Mouse (Mus musculus) macrophage (primary cell): ENCODE measurements around the gene Prdm15. TPM values are rescaled to one million over a fixed set of nuclear protein-coding genes. Genes with fewer than 3 reads are reported as not detected.

ENCODE experiments used
- H3K27ac ChIP-seq: fragments of 350-480 bp; formaldehyde crosslinking; 2 replicates; pipeline ENCODE4 v1.9.0; 2021
- H3K36me3 ChIP-seq: fragments of 350-480 bp; formaldehyde crosslinking; 2 replicates; pipeline ENCODE4 v1.9.0; 2021; ENCODE audit errors: inconsistent target
- H3K4me3 ChIP-seq: fragments of 350-480 bp; formaldehyde crosslinking; 2 replicates; pipeline ENCODE4 v1.9.0; 2021; ENCODE audit errors: inconsistent target
- H3K79me2 ChIP-seq: fragments of 350-480 bp; formaldehyde crosslinking; 2 replicates; pipeline ENCODE4 v1.9.0; 2021; ENCODE audit errors: inconsistent target
- WGBS: methylation state at CpG from one replicate; pipeline ENCODE4 v1.1.7; 2026; ENCODE audit warnings: inconsistent platforms; ENCODE audit not compliant: missing documents; 5-methylcytosine and 5-hydroxymethylcytosine counted together
- polyA plus RNA-seq: library from polyadenylated mRNA; stranded (reverse); fragments of 250-400 nt; gene quantifications from 3 replicates; pipeline ENCODE4 v1.2.4, GENCODE M21; 2018; ENCODE audit warnings: inconsistent platforms
- total RNA-seq, 78 experiments: library from RNA; depleted of rRNA; stranded (reverse); fragments of 250-400 nt; gene quantifications; 1 replicate in 9 of 78; 2 replicates in 24 of 78; 3 replicates in 43 of 78; 4 replicates in 2 of 78; pipeline ENCODE4 v1.2.4; 2018; ENCODE audit warnings: inconsistent platforms in 56 of 78

Gene Prdm15
- total RNA-seq (2018; cell fraction: chromatin; rRNA removed) = 10 to 100 TPM; 10.8 to 51.7 (median 31.0) TPM
- 1 to 10 TPM in 25 of 26 experiments, under 1 TPM in 1; 0.84 to 4.1 (median 2.6) TPM for total RNA-seq (2018; cell fraction: cytosol; rRNA removed)
- total RNA-seq (2018; cell fraction: nucleus; rRNA removed) = 10 to 100 TPM in 19 of 26 experiments, 1 to 10 TPM in 7; 5.2 to 40.1 (median 15.2) TPM
- 2.1 to 4.8 TPM (median 3.2 TPM) in 3 replicates for polyA plus RNA-seq

- WGBS = 1% methylated on average over 31 of the region's 31 CpGs
- H3K79me2 ChIP-seq = peaks cover 23% of the 10 kb centered on the region; the same call in 1 of the 2 replicates
- peak within 1 kb of the TSS; percentile 40 for H3K27ac ChIP-seq
- peak within 1 kb of the TSS; percentile 80 for H3K4me3 ChIP-seq
- no peaks in the 10 kb centered on the region for H3K36me3 ChIP-seq
These were observed at the start of gene Prdm15 for GRCm38 (mm10) chr16:97851741-97852319. Gene Prdm15, minus strand, starts transcription at chr16:97851850.

GRCm38 (mm10) chr16:97897346-97898024 is 45.8 kb upstream of the Prdm15 start:
- H3K4me3 ChIP-seq = no peak overlapping the region
- H3K79me2 ChIP-seq = no peaks in the 10 kb centered on the region
- WGBS = 60% methylated on average over 5 of the region's 5 CpGs
- no peak overlapping the region for H3K27ac ChIP-seq
- H3K36me3 ChIP-seq = no peaks in the 10 kb centered on the region

GRCm38 (mm10) chr16:97887762-97888161 is 36.1 kb upstream of the Prdm15 start:
- Histone ChIP-seq H3K79me2 (no peaks in the 10 kb centered on the region), H3K4me3 (no peak overlapping the region), H3K27ac (no peak overlapping the region), H3K36me3 (no peaks in the 10 kb centered on the region; the same call in 1 of the 2 replicates)

GRCm38 (mm10) chr16:97883696-97884095 is 32.0 kb upstream of the Prdm15 start:
- Histone ChIP-seq H3K27ac (no peak overlapping the region), H3K79me2 (no peaks in the 10 kb centered on the region), H3K4me3 (no peak overlapping the region), H3K36me3 (no peaks in the 10 kb centered on the region; the same call in 1 of the 2 replicates)
- 100% methylated on average over 1 of the region's 1 CpGs for WGBS

- Histone ChIP-seq H3K4me3 (no peak overlapping the region), H3K79me2 (no peaks in the 10 kb centered on the region), H3K36me3 (no peaks in the 10 kb centered on the region; the same call in 1 of the 2 replicates), H3K27ac (no peak overlapping the region)
These were observed 31.2 kb upstream of the Prdm15 start for GRCm38 (mm10) chr16:97882891-97883290.

- no peak overlapping the region for H3K27ac ChIP-seq
- H3K4me3 ChIP-seq = no peak overlapping the region
- peaks cover 5% of the 10 kb centered on the region; the same call in 1 of the 2 replicates for H3K36me3 ChIP-seq
- H3K79me2 ChIP-seq = no peaks in the 10 kb centered on the region
- 92% methylated on average over 1 of the region's 1 CpGs for WGBS
These were observed 27.5 kb upstream of the Prdm15 start for GRCm38 (mm10) chr16:97879134-97879533.

- peaks cover 5% of the 10 kb centered on the region; the same call in 1 of the 2 replicates for H3K36me3 ChIP-seq
- no peak overlapping the region for H3K27ac ChIP-seq
- WGBS = 97% methylated on average over 3 of the region's 3 CpGs
- no peak overlapping the region for H3K4me3 ChIP-seq
- no peaks in the 10 kb centered on the region for H3K79me2 ChIP-seq
These were observed 25.9 kb upstream of the Prdm15 start for GRCm38 (mm10) chr16:97877502-97877901.

- WGBS = 98% methylated on average over 4 of the region's 4 CpGs
- no peak overlapping the region for H3K4me3 ChIP-seq
- no peak overlapping the region for H3K27ac ChIP-seq
- H3K36me3 ChIP-seq = peaks cover 5% of the 10 kb centered on the region; the same call in 1 of the 2 replicates
- H3K79me2 ChIP-seq = no peaks in the 10 kb centered on the region
These were observed 23.5 kb upstream of the Prdm15 start for GRCm38 (mm10) chr16:97875101-97875500.

GRCm38 (mm10) chr16:97874376-97874775 is 22.7 kb upstream of the Prdm15 start:
- H3K36me3 ChIP-seq = peaks cover 5% of the 10 kb centered on the region; the same call in 1 of the 2 replicates
- H3K4me3 ChIP-seq = no peak overlapping the region
- 100% methylated on average over 1 of the region's 1 CpGs for WGBS
- no peaks in the 10 kb centered on the region for H3K79me2 ChIP-seq
- H3K27ac ChIP-seq = no peak overlapping the region

- Histone ChIP-seq H3K27ac (no peak overlapping the region), H3K4me3 (no peak overlapping the region), H3K36me3 (peaks cover 18% of the 10 kb centered on the region; the same call in 1 of the 2 replicates), H3K79me2 (no peaks in the 10 kb centered on the region)
- 96% methylated on average over 5 of the region's 5 CpGs for WGBS
These were observed 21.0 kb upstream of the Prdm15 start for GRCm38 (mm10) chr16:97872657-97873056.

- 96% methylated on average over 5 of the region's 6 CpGs for WGBS
- Histone ChIP-seq H3K79me2 (no peaks in the 10 kb centered on the region), H3K36me3 (peaks cover 19% of the 10 kb centered on the region; the same call in 1 of the 2 replicates), H3K27ac (no peak overlapping the region), H3K4me3 (no peak overlapping the region)
These were observed 17.8 kb upstream of the Prdm15 start for GRCm38 (mm10) chr16:97869193-97870102.

- Histone ChIP-seq H3K27ac (no peak overlapping the region), H3K4me3 (no peak overlapping the region), H3K36me3 (peaks cover 20% of the 10 kb centered on the region; the same call in 1 of the 2 replicates), H3K79me2 (no peaks in the 10 kb centered on the region)
- 81% methylated on average over 3 of the region's 3 CpGs for WGBS
These were observed 12.3 kb upstream of the Prdm15 start for GRCm38 (mm10) chr16:97863932-97864467.

GRCm38 (mm10) chr16:97856050-97856449 is 4.4 kb upstream of the Prdm15 start:
- Histone ChIP-seq H3K79me2 (no peaks in the 10 kb centered on the region), H3K27ac (no peak overlapping the region)

More at GRCm38 (mm10) chr16:97856050-97856449, 4.4 kb upstream of the Prdm15 start:
- H3K4me3 ChIP-seq = no peak overlapping the region
- H3K36me3 ChIP-seq = 0 out of 2 replicates have a peak, but pooled peaks cover 4% of the 10 kb centered on the region
